Mouse (Mus musculus) MEL (cell line): ENCODE results near the gene Khdrbs1. TPM values are rescaled to one million over a fixed set of nuclear protein-coding genes. Genes with fewer than 3 reads are reported as not detected.
A peak's percentile ranks its signal among the peaks of the same experiment; 100 is the strongest.

Source experiments
- DNase-seq: peaks from one replicate; pipeline ENCODE4 v3.0.0; 2011; ENCODE audit warnings: low read depth, low spot score
- H3K27ac ChIP-seq: 2 replicates; pipeline ENCODE4 v1.5.1; 2012; ENCODE audit warnings: low read depth, mild to moderate bottlenecking, control low read depth, low read length, moderate library complexity; ENCODE audit not compliant: control insufficient read depth
- H3K27me3 ChIP-seq, 2 experiments: fragments of 150-350 bp in 1 of 2; sonication (generic) in 1 of 2; 2 replicates each; pipeline ENCODE4 v1.6.1; 2012; ENCODE audit warnings: low read length in 2 of 2, mild to moderate bottlenecking in 2 of 2, improper control_type of control experiment in 1 of 2, moderate library complexity in 1 of 2; ENCODE audit not compliant: insufficient read depth in 2 of 2, control insufficient read depth in 1 of 2
- H3K36me3 ChIP-seq, 2 experiments: 2 replicates each; pipeline ENCODE4 v1.6.1; 2012 to 2014; ENCODE audit warnings: low read length in 2 of 2, improper control_type of control experiment in 1 of 2, inconsistent platforms in 1 of 2, mild to moderate bottlenecking in 1 of 2; ENCODE audit not compliant: insufficient read depth in 2 of 2, control insufficient read depth in 1 of 2
- H3K4me1 ChIP-seq, 2 experiments: fragments of 150-350 bp in 1 of 2; sonication (generic) in 1 of 2; 2 replicates each; pipeline ENCODE4 v1.6.1; 2012; ENCODE audit warnings: low read length in 2 of 2, improper control_type of control experiment in 1 of 2, mild to moderate bottlenecking in 1 of 2; ENCODE audit not compliant: insufficient read depth in 2 of 2, control insufficient read depth in 1 of 2
- H3K4me3 ChIP-seq, 2 experiments: fragments of 150-350 bp in 1 of 2; sonication (generic) in 1 of 2; 2 replicates each; pipeline ENCODE4 v1.5.1; 2012; ENCODE audit warnings: low read depth in 2 of 2, low read length in 2 of 2, mild to moderate bottlenecking in 2 of 2, moderate library complexity in 2 of 2, control low read depth in 1 of 2, improper control_type of control experiment in 1 of 2; ENCODE audit not compliant: control insufficient read depth in 1 of 2, insufficient read depth in 1 of 2
- H3K79me2 ChIP-seq: 2 replicates; pipeline ENCODE4 v1.6.1; 2012; ENCODE audit warnings: mild to moderate bottlenecking, low read length, moderate library complexity; ENCODE audit not compliant: control insufficient read depth, poor library complexity, insufficient read depth
- H3K9ac ChIP-seq: 2 replicates; pipeline ENCODE4 v1.6.1; 2012; ENCODE audit warnings: low read depth, mild to moderate bottlenecking, control low read depth, low read length, moderate library complexity; ENCODE audit not compliant: control insufficient read depth, poor library complexity, severe bottlenecking
- H3K9me3 ChIP-seq: fragments of 150-350 bp; sonication (generic); replicated peaks from 2 replicates; pipeline ENCODE4 v1.6.1; 2012; ENCODE audit warnings: mild to moderate bottlenecking, low read length, improper control_type of control experiment, moderate library complexity; ENCODE audit not compliant: insufficient read depth
- CHD1 ChIP-seq: IDR thresholded peaks from 2 replicates; pipeline ENCODE4 v1.6.1; 2012; ENCODE audit warnings: low read depth, mild to moderate bottlenecking, inconsistent platforms, low read length, improper control_type of control experiment
- CHD2 ChIP-seq: IDR thresholded peaks from 2 replicates; pipeline ENCODE4 v1.6.1; 2011; ENCODE audit warnings: low read length, improper control_type of control experiment
- CTCF ChIP-seq, 3 experiments: IDR thresholded peaks in 2 of 3; conservative IDR thresholded peaks in 1 of 3; 2 replicates each; pipeline ENCODE4 v1.5.1; 2011 to 2012; ENCODE audit warnings: low read length in 3 of 3, low read depth in 2 of 3, mild to moderate bottlenecking in 2 of 3, improper control_type of control experiment in 1 of 3, inconsistent platforms in 1 of 3, mixed read lengths in 1 of 3, moderate library complexity in 1 of 3; ENCODE audit not compliant: control insufficient read depth in 1 of 3, insufficient read depth in 1 of 3, poor library complexity in 1 of 3, severe bottlenecking in 1 of 3
- ELF1 ChIP-seq: IDR thresholded peaks from 2 replicates; pipeline ENCODE4 v1.6.1; 2014; ENCODE audit warnings: low read depth, mild to moderate bottlenecking, inconsistent platforms, low read length, improper control_type of control experiment, moderate library complexity
- EP300 ChIP-seq, 2 experiments: IDR thresholded peaks; 2 replicates each; pipeline ENCODE4 v1.6.1; 2011; ENCODE audit warnings: improper control_type of control experiment in 2 of 2, low read length in 2 of 2, low read depth in 1 of 2, mild to moderate bottlenecking in 1 of 2
- GATA1 ChIP-seq: IDR thresholded peaks from 2 replicates; pipeline ENCODE4 v1.6.1; 2011; ENCODE audit warnings: low read depth, low read length, improper control_type of control experiment
- MAFK ChIP-seq: IDR thresholded peaks from 2 replicates; pipeline ENCODE4 v1.6.1; 2011; ENCODE audit warnings: low read depth, mild to moderate bottlenecking, low read length, improper control_type of control experiment, borderline replicate concordance
- MEF2A ChIP-seq: IDR thresholded peaks from 2 replicates; pipeline ENCODE4 v1.6.1; 2014; ENCODE audit warnings: low read depth, mild to moderate bottlenecking, inconsistent platforms, low read length, improper control_type of control experiment; ENCODE audit not compliant: poor library complexity, insufficient replicate concordance, severe bottlenecking; ENCODE audit errors: extremely low read depth
- MYB ChIP-seq: IDR thresholded peaks from 2 replicates; pipeline ENCODE4 v1.6.1; 2011; ENCODE audit warnings: mild to moderate bottlenecking, low read depth, low read length, improper control_type of control experiment
- MYC ChIP-seq: IDR thresholded peaks from 2 replicates; pipeline ENCODE4 v1.6.1; 2011; ENCODE audit warnings: low read depth, mild to moderate bottlenecking, low read length, improper control_type of control experiment, moderate library complexity
- NRF1 ChIP-seq: IDR thresholded peaks from 2 replicates; pipeline ENCODE4 v1.6.1; 2014; ENCODE audit warnings: low read depth, mild to moderate bottlenecking, inconsistent platforms, low read length, improper control_type of control experiment, moderate library complexity; ENCODE audit not compliant: poor library complexity, insufficient read depth, severe bottlenecking
- POLR2A ChIP-seq, 2 experiments: IDR thresholded peaks; 2 replicates each; pipeline ENCODE4 v1.6.1; 2011 to 2012; ENCODE audit warnings: low read length in 2 of 2, mild to moderate bottlenecking in 2 of 2, control low read depth in 1 of 2, improper control_type of control experiment in 1 of 2, low read depth in 1 of 2, moderate library complexity in 1 of 2; ENCODE audit not compliant: control insufficient read depth in 1 of 2, insufficient read depth in 1 of 2, poor library complexity in 1 of 2
- POLR2AphosphoS5 ChIP-seq: IDR thresholded peaks from 2 replicates; pipeline ENCODE4 v1.6.1; 2012; ENCODE audit warnings: low read depth, borderline replicate concordance, mild to moderate bottlenecking, inconsistent platforms, low read length, moderate library complexity, mixed read lengths
- RAD21 ChIP-seq: IDR thresholded peaks from 2 replicates; pipeline ENCODE4 v1.6.1; 2011; ENCODE audit warnings: mild to moderate bottlenecking, low read depth, low read length, improper control_type of control experiment
- SMC3 ChIP-seq: IDR thresholded peaks from 2 replicates; pipeline ENCODE4 v1.6.1; 2011; ENCODE audit warnings: low read depth, low read length, improper control_type of control experiment
- TBP ChIP-seq: IDR thresholded peaks from 2 replicates; pipeline ENCODE4 v1.8.0; 2011; ENCODE audit warnings: low read depth, low read length, improper control_type of control experiment
- TCF12 ChIP-seq: IDR thresholded peaks from 2 replicates; pipeline ENCODE4 v1.6.1; 2014; ENCODE audit warnings: low read depth, mild to moderate bottlenecking, inconsistent platforms, low read length, improper control_type of control experiment, moderate library complexity
- USF2 ChIP-seq, 2 experiments: IDR thresholded peaks; 2 replicates each; pipeline ENCODE4 v1.6.1; 2011 to 2012; ENCODE audit warnings: improper control_type of control experiment in 2 of 2, low read length in 2 of 2, borderline replicate concordance in 1 of 2, inconsistent platforms in 1 of 2, low read depth in 1 of 2, mild to moderate bottlenecking in 1 of 2; ENCODE audit not compliant: insufficient read depth in 1 of 2
- ZKSCAN1 ChIP-seq: IDR thresholded peaks from 2 replicates; pipeline ENCODE4 v1.6.1; 2012; ENCODE audit warnings: low read depth, mild to moderate bottlenecking, inconsistent platforms, low read length, improper control_type of control experiment, moderate library complexity
- polyA plus RNA-seq, 2 experiments: library from polyadenylated mRNA; stranded (reverse) in 1 of 2; unstranded in 1 of 2; fragments of >175 nt in 1 of 2; fragments of >200 nt in 1 of 2; gene quantifications; 2 replicates each; pipeline versions ENCODE4 v1.2.1 to v1.2.4; 2012; ENCODE audit warnings: low replicate concordance in 2 of 2, low read depth in 1 of 2; ENCODE audit not compliant: insufficient read length in 2 of 2, insufficient read depth in 1 of 2, missing spikeins in 1 of 2
- total RNA-seq: library from RNA; depleted of rRNA; stranded (reverse); fragments of 300-350 nt; gene quantifications from 2 replicates; pipeline ENCODE4 v1.2.3, GENCODE M21; 2012

Khdrbs1 gene
- total and polyA plus RNA-seq, 3 experiments = 56.5 to 141 (median 77.6) TPM

GRCm38 (mm10) chr4:129743494-129743893, 1.4 kb upstream of the Khdrbs1 start:
- peak; percentile 41 for DNase-seq
- H3K4me3 ChIP-seq = peak overlapping the region; percentile 80 to 84
- peaks cover 36% of the 10 kb centered on the region for H3K79me2 ChIP-seq
- H3K9ac ChIP-seq = peak overlapping the region; percentile 90
- H3K4me1 ChIP-seq = peaks cover 3 to 15% of the 10 kb centered on the region in 2 experiments
- no peaks in the 10 kb centered on the region for H3K9me3 ChIP-seq
- peak overlapping the region; percentile 94 for H3K27ac ChIP-seq
- TF ChIP-seq MEF2A (no peak), CTCF (IDR thresholded peaks at IDR 0.05 in 2 of 3, conservative IDR thresholded peaks at IDR 0.05 in 1 of 3; ENCODE audit: control insufficient read depth in 1 of 3, insufficient read depth in 1 of 3, low read depth in 2 of 3, low read length in 3 of 3, poor library complexity in 1 of 3, severe bottlenecking in 1 of 3) (peak in 1 of 3 experiments; percentile 19; a peak in 2 of 6 replicates), USF2 (IDR thresholded peaks at IDR 0.05; ENCODE audit: borderline replicate concordance in 1 of 2, insufficient read depth in 1 of 2, low read depth in 1 of 2, low read length in 2 of 2) (no peak), CHD2 (no peak), NRF1 (no peak), MYB (no peak), RAD21 (peak; percentile 12; the same call in 1 of the 2 replicates), SMC3 (0 out of 2 replicates have a peak, but pooled peaks have one; percentile 9), POLR2AphosphoS5 (no peak)
- TF ChIP-seq, all 39 proteins: peak for 3
- Histone ChIP-seq H3K27me3 (no peaks in the 10 kb centered on the region), H3K36me3 (peaks cover 4 to 21% of the 10 kb centered on the region in 2 experiments)

- peak; percentile 61 for DNase-seq
- H3K4me3 ChIP-seq = peak overlapping the region; percentile 80 to 84
- H3K27ac ChIP-seq = peak overlapping the region; percentile 94
- TF ChIP-seq CHD1 (peak; percentile 81; the same call in 1 of the 2 replicates), ZKSCAN1 (no peak), TBP (0 out of 2 replicates have a peak, but pooled peaks have one; percentile 2)
- no peaks in the 10 kb centered on the region for H3K9me3 ChIP-seq
- H3K4me1 ChIP-seq = peaks cover 3 to 17% of the 10 kb centered on the region in 2 experiments
- H3K36me3 ChIP-seq = peaks cover 4 to 24% of the 10 kb centered on the region in 2 experiments
- H3K79me2 ChIP-seq = peaks cover 40% of the 10 kb centered on the region
- peak overlapping the region; percentile 90 for H3K9ac ChIP-seq
- H3K27me3 ChIP-seq = no peaks in the 10 kb centered on the region
Observed at GRCm38 (mm10) chr4:129743010-129743390, 897 bp upstream of the Khdrbs1 start.

DNA sequence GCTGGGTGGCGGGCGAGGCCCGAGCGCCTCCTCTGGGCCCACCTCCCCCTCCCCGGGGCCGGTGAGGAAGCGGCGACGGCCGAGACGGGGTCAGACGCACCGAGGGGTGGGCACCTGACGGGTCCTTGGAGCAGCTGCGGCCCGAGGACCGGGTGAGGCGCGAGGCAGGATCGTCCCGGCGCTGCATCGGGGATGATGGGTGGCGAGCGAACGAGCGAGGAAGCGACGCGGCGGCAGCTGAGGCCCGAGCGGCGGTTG, 200 bp downstream of the Khdrbs1 start:
- H3K27me3 ChIP-seq = no peaks in the 10 kb centered on the region
- TF ChIP-seq ELF1 (no peak), MAFK (no peak), EP300 (IDR thresholded peaks at IDR 0.05; ENCODE audit: low read depth in 1 of 2, low read length in 2 of 2) (no peak), MYC (no peak), GATA1 (no peak), CHD1 (0 out of 2 replicates have a peak, but pooled peaks have one; percentile 9), POLR2A (IDR thresholded peaks at IDR 0.05; ENCODE audit: control insufficient read depth in 1 of 2, insufficient read depth in 1 of 2, low read depth in 1 of 2, low read length in 2 of 2, poor library complexity in 1 of 2) (no peak), TCF12 (no peak)
- peaks cover 3 to 20% of the 10 kb centered on the region in 2 experiments for H3K4me1 ChIP-seq
- peak overlapping the region; percentile 91 for H3K27ac ChIP-seq
- no peak for DNase-seq
- no peaks in the 10 kb centered on the region for H3K9me3 ChIP-seq
- peak overlapping the region; percentile 99 for H3K9ac ChIP-seq
- peaks cover 49% of the 10 kb centered on the region for H3K79me2 ChIP-seq
- peaks cover 10 to 31% of the 10 kb centered on the region in 2 experiments for H3K36me3 ChIP-seq
- H3K4me3 ChIP-seq = peak overlapping the region; percentile 80 to 97
